Mouse (Mus musculus) 3134 (cell line): ENCODE measurements around the gene Macrod1.

Source experiments
- DNase-seq: peaks from one replicate; pipeline ENCODE4 v3.0.0-alpha.2; 2011; ENCODE audit warnings: low spot score; ENCODE audit not compliant: insufficient read length; ENCODE audit errors: extremely low read depth

Gene Macrod1

GRCm38 (mm10) chr19:7138327-7138726 lies 81.7 kb downstream of the Macrod1 start:
- no peak for DNase-seq

GRCm38 (mm10) chr19:7139321-7139720 lies 82.7 kb downstream of the Macrod1 start:
- DNase-seq: no peak

DNA sequence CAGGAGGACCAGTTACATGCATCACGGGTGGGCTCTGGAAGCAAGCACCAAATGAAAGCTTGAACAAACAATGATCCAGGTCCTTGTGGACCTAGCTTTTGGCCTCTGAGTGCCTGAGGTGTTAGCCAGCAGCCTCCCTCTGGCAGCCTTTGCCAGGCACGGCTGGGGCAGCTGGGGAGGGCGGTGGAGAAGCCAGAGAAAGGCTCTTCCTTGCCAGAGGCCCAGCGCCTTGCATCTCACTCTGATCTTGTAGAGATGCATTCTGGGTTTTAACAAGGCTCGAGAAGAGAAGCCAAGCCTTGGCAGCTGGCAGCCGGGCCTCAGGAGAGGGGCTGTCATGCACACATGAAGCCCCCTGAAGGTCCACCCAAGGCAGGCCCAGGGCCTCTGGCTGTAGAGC lies 83.8 kb downstream of the Macrod1 start:
- no peak for DNase-seq

- no peak for DNase-seq
These were observed 84.3 kb downstream of the Macrod1 start for GRCm38 (mm10) chr19:7140856-7141421.

DNA sequence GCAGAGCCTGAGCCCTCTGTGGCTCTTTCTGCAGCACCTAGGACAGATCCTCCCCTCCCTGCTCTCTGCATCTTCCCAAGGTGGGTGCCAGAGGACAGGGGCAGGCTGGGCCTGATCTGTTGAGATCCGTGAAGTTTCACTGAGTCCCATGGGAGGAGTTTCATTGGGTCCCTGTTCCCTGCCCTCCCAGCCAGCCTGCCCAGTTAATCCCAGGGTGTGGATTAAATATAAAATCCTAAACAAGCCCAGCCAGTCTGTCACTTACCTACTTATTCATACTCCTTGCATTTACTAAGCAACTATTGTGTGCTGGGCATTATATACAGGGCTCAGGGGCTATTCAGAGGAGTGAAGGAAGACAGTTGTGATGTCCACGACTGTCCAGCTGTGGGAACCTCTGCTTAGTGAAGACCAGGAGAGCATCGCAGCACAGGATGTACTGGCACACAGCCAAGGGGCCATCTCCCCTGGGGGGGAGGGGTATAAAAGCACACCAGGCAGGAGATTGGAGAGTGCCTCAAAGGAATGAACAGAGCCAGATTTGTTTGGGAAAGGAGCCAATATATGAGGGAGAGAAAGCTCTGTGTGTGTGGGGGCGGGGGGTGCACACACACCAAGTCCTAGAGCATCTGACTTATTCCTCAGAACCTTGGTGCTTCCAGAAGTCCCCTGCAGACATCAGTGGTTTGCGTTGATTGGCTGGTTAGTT lies 85.8 kb downstream of the Macrod1 start:
- DNase-seq: no peak

DNA sequence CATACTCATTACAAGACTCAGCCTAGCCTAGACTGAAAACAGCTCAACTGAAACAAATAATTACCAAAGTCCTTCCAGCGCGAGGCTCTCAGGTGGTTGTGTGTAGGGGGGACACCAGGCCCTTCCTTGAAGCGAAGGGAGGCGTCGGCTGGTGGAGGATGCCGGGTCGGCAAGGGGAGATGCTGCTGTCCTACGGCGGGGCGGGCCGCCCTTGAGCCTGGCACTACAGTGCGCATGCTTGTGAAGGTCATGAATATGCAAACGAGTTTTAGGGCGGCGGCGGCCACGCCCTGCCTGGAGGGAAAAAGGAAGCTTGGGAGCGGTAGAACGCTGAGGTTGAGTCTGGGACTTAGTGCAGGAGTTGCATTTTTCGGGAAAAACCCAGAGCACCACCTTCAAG lies 87.2 kb downstream of the Macrod1 start:
- no peak for DNase-seq

GRCm38 (mm10) chr19:7144458-7144857 lies 87.8 kb downstream of the Macrod1 start:
- no peak for DNase-seq

- DNase-seq: no peak
These were observed 89.8 kb downstream of the Macrod1 start for GRCm38 (mm10) chr19:7146376-7146775.

- DNase-seq: no peak
These were observed 91.5 kb downstream of the Macrod1 start for GRCm38 (mm10) chr19:7148096-7148495.

- DNase-seq: no peak
These were observed 92.0 kb downstream of the Macrod1 start for GRCm38 (mm10) chr19:7148541-7149085.

DNA sequence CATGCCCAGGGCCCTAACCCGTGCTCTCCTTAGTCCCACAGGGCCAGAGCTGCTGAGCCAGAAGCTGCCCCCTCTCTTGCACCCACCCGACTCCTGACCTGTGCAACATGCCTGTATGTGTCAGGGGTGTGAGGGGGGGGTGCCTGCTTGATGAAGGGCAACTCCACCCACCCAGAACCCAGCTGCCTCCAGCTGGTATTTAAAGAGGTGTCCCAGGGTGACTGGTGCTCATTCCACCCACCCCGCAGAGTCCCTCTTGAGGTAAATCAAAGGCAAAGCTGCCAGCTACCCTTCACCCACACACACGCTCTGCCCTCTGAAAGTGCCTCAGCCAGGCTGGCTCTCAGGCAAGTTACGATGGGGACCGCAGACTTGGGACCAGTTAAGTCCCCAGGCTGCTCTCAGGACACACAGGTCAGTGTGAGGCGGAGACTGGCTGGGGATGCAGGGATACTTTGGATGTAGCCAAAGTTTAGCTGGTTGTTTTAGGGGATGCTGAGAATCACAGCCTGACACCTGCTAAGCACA lies 92.6 kb downstream of the Macrod1 start:
- no peak for DNase-seq

- DNase-seq: no peak
These were observed 94.8 kb downstream of the Macrod1 start for GRCm38 (mm10) chr19:7151300-7151926.

DNA sequence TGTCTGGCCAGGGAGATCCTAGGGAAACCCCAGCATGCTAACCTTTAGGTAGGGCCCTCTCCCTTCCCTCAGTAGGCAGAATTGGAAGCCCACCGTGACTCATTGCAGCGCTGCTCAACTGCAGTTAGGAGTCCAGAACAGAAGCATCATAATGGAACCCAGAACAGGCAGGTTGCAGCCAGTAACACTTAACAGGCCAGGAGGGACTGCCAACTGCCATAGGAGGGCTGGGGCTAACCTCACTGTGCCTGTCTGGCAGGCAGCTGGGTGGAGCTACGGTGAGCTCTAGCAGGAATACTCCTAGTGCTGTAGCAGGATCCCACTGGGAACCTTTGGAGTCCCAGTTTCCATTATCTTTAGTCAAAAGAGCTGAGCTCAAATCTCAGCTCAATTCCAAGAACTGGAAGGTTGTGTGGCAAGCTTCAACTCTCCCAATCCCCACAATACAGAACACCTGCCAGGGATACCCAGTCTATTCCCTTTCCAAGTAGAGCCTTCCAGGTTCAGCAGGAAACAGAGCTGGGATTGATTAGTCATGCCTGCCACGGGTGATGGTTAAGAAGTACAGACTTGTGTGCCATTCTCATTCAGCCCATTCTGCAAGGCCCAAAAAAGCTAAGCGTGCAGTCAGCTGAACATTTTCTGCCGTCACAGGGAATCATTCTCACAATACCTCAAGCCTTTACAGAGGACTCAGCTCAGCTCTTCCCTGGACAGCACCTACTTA lies 95.5 kb downstream of the Macrod1 start:
- DNase-seq: no peak

DNA sequence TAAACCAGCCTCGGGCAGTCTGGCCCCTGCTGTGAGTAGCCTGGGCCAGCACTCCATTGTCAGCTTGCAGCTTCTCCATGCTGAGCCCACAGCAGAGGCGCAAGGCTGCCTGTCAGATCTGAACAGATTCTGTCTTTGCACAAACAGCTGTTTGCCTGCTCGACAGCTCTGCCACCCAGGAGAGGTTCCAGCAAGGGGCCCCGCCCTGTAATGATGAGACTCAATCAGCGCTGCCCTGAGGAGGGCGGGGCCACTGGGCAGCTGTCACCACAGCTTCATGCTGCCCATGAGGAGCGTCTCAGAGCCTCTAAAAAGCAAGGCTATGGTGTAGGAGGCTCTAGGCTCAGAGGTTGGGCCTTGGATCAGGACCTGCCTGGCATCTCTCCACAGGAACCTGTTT lies 96.6 kb downstream of the Macrod1 start:
- DNase-seq: peak; percentile 28

GRCm38 (mm10) chr19:7155196-7155595 lies 98.6 kb downstream of the Macrod1 start:
- no peak for DNase-seq

- no peak for DNase-seq
These were observed 101.1 kb downstream of the Macrod1 start for GRCm38 (mm10) chr19:7157734-7158133.

DNA sequence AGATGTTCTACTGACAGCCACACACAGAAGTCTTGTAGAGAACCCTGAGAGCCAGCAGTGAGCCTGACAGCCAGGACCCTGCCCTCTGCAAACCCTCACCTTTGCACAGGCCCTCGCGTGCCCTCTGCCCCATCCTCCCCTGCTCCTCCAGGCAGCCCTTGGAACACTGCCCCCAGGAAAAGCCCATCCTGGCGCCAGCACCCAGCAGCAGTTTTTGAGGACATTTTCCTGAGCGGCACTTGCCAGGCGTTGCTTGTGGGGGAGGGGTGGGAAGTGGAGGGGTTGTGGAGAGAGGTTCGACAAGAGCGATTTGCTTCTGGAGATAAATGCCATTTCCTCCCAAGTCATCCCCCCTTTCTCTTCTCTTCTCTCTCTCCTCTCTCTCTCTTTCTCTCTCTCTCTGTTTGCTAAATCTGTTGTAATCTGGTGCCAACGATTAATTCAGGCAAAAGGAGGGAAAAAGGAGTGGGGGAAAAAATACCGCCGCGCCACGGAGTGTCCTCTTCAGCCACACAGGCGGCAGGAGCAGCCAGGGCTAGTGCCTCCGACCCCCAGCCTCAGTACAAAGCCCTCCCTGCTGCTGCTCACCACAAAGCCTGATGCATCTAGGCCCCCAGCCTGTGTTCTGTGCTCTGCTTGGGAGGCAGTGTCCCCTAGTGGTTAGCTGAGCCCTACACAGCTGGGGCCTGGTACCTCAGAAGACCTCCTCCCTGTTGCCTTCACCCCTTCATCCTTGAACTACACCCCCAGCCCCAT lies 103.7 kb downstream of the Macrod1 start:
- no peak for DNase-seq

DNA sequence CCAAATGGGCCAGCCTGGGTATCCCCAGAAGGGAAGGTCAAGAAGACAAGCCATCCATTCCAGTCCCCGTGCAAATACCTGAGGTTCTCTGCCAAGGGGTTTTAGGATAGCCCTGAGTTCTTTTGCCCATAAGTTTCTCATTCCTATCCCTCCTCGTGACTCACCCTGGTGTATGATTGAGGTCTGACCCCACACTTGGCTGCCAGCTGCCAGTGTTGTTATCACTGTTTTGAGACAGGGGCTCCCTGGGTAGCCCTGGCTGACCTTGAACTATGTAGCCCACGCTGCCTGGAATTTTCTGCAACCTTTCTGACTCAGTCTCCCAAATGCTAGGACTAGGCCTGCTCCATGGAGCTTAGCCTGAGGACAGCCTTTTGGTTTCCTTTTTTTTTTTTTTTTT lies 104.5 kb downstream of the Macrod1 start:
- DNase-seq: no peak

- no peak for DNase-seq
These were observed 107.6 kb downstream of the Macrod1 start for GRCm38 (mm10) chr19:7164238-7164637.

GRCm38 (mm10) chr19:7164820-7165323 lies 108.3 kb downstream of the Macrod1 start:
- DNase-seq: no peak
